Mouse (Mus musculus): ENCODE data around the gene Gdap2. TPM values are rescaled to one million over a fixed set of nuclear protein-coding genes. Genes with fewer than 3 reads are reported as not detected.
A peak's percentile ranks its signal among the peaks of the same experiment; 100 is the strongest.

The Gdap2 gene
- total RNA-seq (2021) = 10 to 100 TPM in 1 of 2 experiments, 1 to 10 TPM in 1; 8.8 to 10.8 TPM

GRCm38 (mm10) chr3:100162315-100163105 lies at the start of gene Gdap2, which contains the start of gene Wdr3:
TSS of gene Gdap2 (plus strand) at chr3:100162381.
TSS of gene Wdr3 (minus strand) at chr3:100162407.
- DNase-seq (ENCODE audit: low spot score) = peak; percentile 91
- intact Hi-C loops (cut with DNase I) = no loop called here

- no peak for DNase-seq (ENCODE audit: low spot score)
- intact Hi-C loops (cut with DNase I) = no loop called here
Observed at GRCm38 (mm10) chr3:100118681-100119080, 43.5 kb upstream of the Gdap2 start.

- intact Hi-C loops (cut with DNase I) = no loop called here
Observed at GRCm38 (mm10) chr3:100121961-100122360, 40.2 kb upstream of the Gdap2 start.

GRCm38 (mm10) chr3:100122445-100122844 lies 39.7 kb upstream of the Gdap2 start:
- no peak for DNase-seq (ENCODE audit: low spot score)
- intact Hi-C loops (cut with DNase I) = no loop called here

More at GRCm38 (mm10) chr3:100121961-100122360, 40.2 kb upstream of the Gdap2 start:
- DNase-seq (ENCODE audit: low spot score) = no peak

GRCm38 (mm10) chr3:100160682-100161445 lies 1.3 kb upstream of the Gdap2 start:
- DNase-seq (ENCODE audit: low spot score) = no peak
- intact Hi-C loops (cut with DNase I) = no loop called here

GRCm38 (mm10) chr3:100161665-100162314 lies 391 bp upstream of the Gdap2 start:
- intact Hi-C loops (cut with DNase I) = no loop called here
- no peak for DNase-seq (ENCODE audit: low spot score)

- intact Hi-C loops (cut with DNase I) = no loop called here
- no peak for DNase-seq (ENCODE audit: low spot score)
Observed at GRCm38 (mm10) chr3:100163556-100163955, 1.4 kb downstream of the Gdap2 start.

GRCm38 (mm10) chr3:100164991-100165390 lies 2.8 kb downstream of the Gdap2 start:
- intact Hi-C loops (cut with DNase I) = no loop called here
- no peak for DNase-seq (ENCODE audit: low spot score)

- no peak for DNase-seq (ENCODE audit: low spot score)
- intact Hi-C loops (cut with DNase I) = no loop called here
Observed at GRCm38 (mm10) chr3:100176031-100176430, 13.8 kb downstream of the Gdap2 start.

- intact Hi-C loops (cut with DNase I) = no loop called here
- no peak for DNase-seq (ENCODE audit: low spot score)
Observed at GRCm38 (mm10) chr3:100180471-100180870, 18.3 kb downstream of the Gdap2 start.

- intact Hi-C loops (cut with DNase I) = loop anchor here (5.0 kb wide), 1 partner anchor 378 kb away; no protein-coding TSS in a partner anchor
- no peak for DNase-seq (ENCODE audit: low spot score)
Observed at GRCm38 (mm10) chr3:100189444-100189843, 27.3 kb downstream of the Gdap2 start.

GRCm38 (mm10) chr3:100189861-100190260 lies 27.7 kb downstream of the Gdap2 start:
- DNase-seq (ENCODE audit: low spot score) = no peak

GRCm38 (mm10) chr3:100194210-100194609 lies 32.0 kb downstream of the Gdap2 start:
- no peak for DNase-seq (ENCODE audit: low spot score)
- intact Hi-C loops (cut with DNase I) = no loop called here

More at GRCm38 (mm10) chr3:100189861-100190260, 27.7 kb downstream of the Gdap2 start:
- intact Hi-C loops (cut with DNase I) = loop anchor here (5.0 kb wide), 1 partner anchor 377 kb away; no protein-coding TSS in a partner anchor

- no peak for DNase-seq (ENCODE audit: low spot score)
- intact Hi-C loops (cut with DNase I) = no loop called here
Observed at GRCm38 (mm10) chr3:100201554-100201953, 39.4 kb downstream of the Gdap2 start.

GRCm38 (mm10) chr3:100206973-100207372 lies 44.8 kb downstream of the Gdap2 start:
- no peak for DNase-seq (ENCODE audit: low spot score)
- intact Hi-C loops (cut with DNase I) = no loop called here

- intact Hi-C loops (cut with DNase I) = no loop called here
- no peak for DNase-seq (ENCODE audit: low spot score)
Observed at GRCm38 (mm10) chr3:100215469-100215868, 53.3 kb downstream of the Gdap2 start.

- intact Hi-C loops (cut with DNase I) = no loop called here
- DNase-seq (ENCODE audit: low spot score) = no peak
Observed at GRCm38 (mm10) chr3:100225326-100225959, 63.3 kb downstream of the Gdap2 start.

- no peak for DNase-seq (ENCODE audit: low spot score)
- intact Hi-C loops (cut with DNase I) = no loop called here
Observed at GRCm38 (mm10) chr3:100227509-100227908, 65.3 kb downstream of the Gdap2 start.

- intact Hi-C loops (cut with DNase I) = no loop called here
Observed at GRCm38 (mm10) chr3:100228981-100229380, 66.8 kb downstream of the Gdap2 start.

More at GRCm38 (mm10) chr3:100228981-100229380, 66.8 kb downstream of the Gdap2 start:
- DNase-seq (ENCODE audit: low spot score) = no peak

Measured in heart, postnatal 25 days (tissue).